Mouse (Mus musculus) liver, adult 2 months (tissue): ENCODE results near the gene Serf2. TPM values are rescaled to one million over a fixed set of nuclear protein-coding genes. Genes with fewer than 3 reads are reported as not detected.

Experiments
- DNase-seq: peaks from one replicate; pipeline ENCODE4 v3.0.0-alpha.2; 2011; ENCODE audit warnings: low read depth, low spot score; ENCODE audit errors: extremely low read depth
- H3K27ac ChIP-seq: fragments of 200-500 bp; replicated peaks from 2 replicates; pipeline ENCODE4 v1.5.1; 2012; ENCODE audit warnings: low read depth, mild to moderate bottlenecking, control low read depth, inconsistent platforms, low read length; ENCODE audit not compliant: insufficient read depth
- H3K27me3 ChIP-seq: fragments of 200-500 bp; 2 replicates; pipeline ENCODE4 v1.6.1; 2012; ENCODE audit warnings: mild to moderate bottlenecking, moderate library complexity, low read length, inconsistent platforms; ENCODE audit not compliant: control insufficient read depth, insufficient read depth
- H3K36me3 ChIP-seq: fragments of 200-500 bp; 2 replicates; pipeline ENCODE4 v1.6.1; 2012; ENCODE audit warnings: low read length, inconsistent platforms; ENCODE audit not compliant: control insufficient read depth, insufficient read depth
- H3K4me1 ChIP-seq: fragments of 200-500 bp; 2 replicates; pipeline ENCODE4 v1.6.1; 2011; ENCODE audit warnings: low read length; ENCODE audit not compliant: control insufficient read depth, insufficient read depth
- H3K4me3 ChIP-seq: fragments of 200-500 bp; 2 replicates; pipeline ENCODE4 v1.5.1; 2011; ENCODE audit warnings: low read depth, mild to moderate bottlenecking, control low read depth, low read length, moderate library complexity; ENCODE audit not compliant: insufficient read depth
- H3K79me2 ChIP-seq: fragments of 200-500 bp; 2 replicates; pipeline ENCODE4 v1.6.1; 2012; ENCODE audit warnings: inconsistent platforms, mild to moderate bottlenecking, low read length, moderate library complexity; ENCODE audit not compliant: control insufficient read depth, insufficient read depth
- H3K9ac ChIP-seq: fragments of 200-500 bp; 2 replicates; pipeline ENCODE4 v1.6.1; 2012; ENCODE audit warnings: low read depth, mild to moderate bottlenecking, control low read depth, inconsistent platforms, low read length
- CTCF ChIP-seq: fragments of 200-500 bp; IDR thresholded peaks from 2 replicates; pipeline ENCODE4 v1.5.1; 2011; ENCODE audit warnings: low read depth, low read length, control low read depth
- POLR2A ChIP-seq: fragments of 200-500 bp; IDR thresholded peaks from 2 replicates; pipeline ENCODE4 v1.6.1; 2011; ENCODE audit warnings: low read length, control low read depth; ENCODE audit not compliant: insufficient read depth; ENCODE audit errors: extremely low read depth
- WGBS: fragments of 180-500 bp; shearing (Covaris S2); methylation state at CpG from one replicate; pipeline ENCODE4 v1.1.7; 2018; 5-methylcytosine and 5-hydroxymethylcytosine counted together
- polyA plus RNA-seq: library from polyadenylated mRNA; depleted of rRNA; stranded (reverse); fragments of >200 nt; gene quantifications from 2 replicates; pipeline ENCODE4 v1.2.3, GENCODE M21; 2012
- total RNA-seq: library from RNA; depleted of rRNA; stranded (reverse); fragments of >200 nt; gene quantifications from 2 replicates; pipeline ENCODE4 v1.2.3, GENCODE M21; 2014

The Serf2 gene
- total and polyA plus RNA-seq, 2 experiments, result 81.7 to 211 TPM

GRCm38 (mm10) chr2:121442259-121443067 lies 6.5 kb upstream of the Serf2 start:
- 1% methylated on average over 30 of the region's 30 CpGs for WGBS
- Histone ChIP-seq H3K4me1 (peaks cover 12% of the 10 kb centered on the region; the same call in 1 of the 2 replicates), H3K27ac (peak overlapping the region; percentile 30), H3K27me3 (no peaks in the 10 kb centered on the region), H3K36me3 (peaks cover 16% of the 10 kb centered on the region), H3K9ac (peak overlapping the region; percentile 61), H3K79me2 (no peaks in the 10 kb centered on the region), H3K4me3 (peak overlapping the region; percentile 54)
- peak; percentile 79 for DNase-seq
- TF ChIP-seq CTCF (no peak), POLR2A (no peak)

DNA sequence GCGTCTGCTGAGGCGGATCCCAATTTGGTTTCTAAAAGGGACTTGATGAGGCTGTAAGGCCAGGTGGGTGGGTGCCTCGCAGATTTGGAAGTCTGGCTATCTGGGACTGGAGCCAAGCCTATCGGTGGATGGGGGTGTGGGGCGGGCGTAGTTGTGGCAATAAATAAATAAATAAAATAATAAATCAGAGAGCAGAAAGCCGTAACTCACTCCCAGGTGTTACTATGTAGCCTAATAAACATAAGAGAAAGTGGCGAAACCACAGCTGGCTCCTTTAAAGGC lies 6.0 kb upstream of the Serf2 start:
- TF ChIP-seq CTCF (no peak), POLR2A (no peak)
- 6% methylated on average over 8 of the region's 8 CpGs for WGBS
- H3K4me1 ChIP-seq, result peaks cover 12% of the 10 kb centered on the region
- H3K79me2 ChIP-seq, result no peaks in the 10 kb centered on the region
- peak overlapping the region; percentile 40 for H3K4me3 ChIP-seq
- no peak for DNase-seq
- peaks cover 11% of the 10 kb centered on the region for H3K36me3 ChIP-seq
- H3K27ac ChIP-seq, result peak overlapping the region; percentile 30
- no peaks in the 10 kb centered on the region for H3K27me3 ChIP-seq
- peak overlapping the region; percentile 61 for H3K9ac ChIP-seq

DNA sequence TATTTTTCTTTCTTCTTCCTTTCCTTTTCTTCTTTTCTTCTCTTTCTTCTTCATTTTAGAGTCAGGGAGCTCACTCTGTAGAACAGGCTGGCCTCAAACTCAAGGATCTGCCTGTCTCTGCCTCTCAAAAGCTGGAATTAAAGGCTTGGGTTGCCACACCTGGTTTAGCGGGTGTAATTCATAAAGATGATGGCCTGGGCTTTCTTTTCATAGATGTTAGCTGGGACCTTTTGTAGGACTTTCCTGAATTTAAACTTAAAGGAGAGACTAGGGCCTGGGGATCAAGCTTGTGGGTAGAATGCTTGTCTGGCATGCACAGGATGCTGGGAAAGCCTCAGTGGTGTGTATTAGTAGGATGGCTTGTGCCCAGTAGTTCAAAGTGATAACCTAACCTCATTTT lies 4.8 kb upstream of the Serf2 start, which contains the start of gene Ell3:
Gene Ell3, minus strand, starts transcription at position 101 of the 400 bp plus-strand sequence.
- 100% methylated on average over 1 of the region's 1 CpGs for WGBS
- H3K27ac ChIP-seq, result no peak within 1 kb of the TSS
- no peak within 1 kb of the TSS for H3K4me3 ChIP-seq
- no peaks in the 10 kb centered on the region for H3K79me2 ChIP-seq
- no peak within 1 kb of the TSS for H3K9ac ChIP-seq
- peaks cover 12% of the 10 kb centered on the region for H3K4me1 ChIP-seq
- no peaks in the 10 kb centered on the region for H3K27me3 ChIP-seq
- peaks cover 2% of the 10 kb centered on the region; the same call in 1 of the 2 replicates for H3K36me3 ChIP-seq
- no peak for DNase-seq
- TF ChIP-seq CTCF (no peak), POLR2A (no peak)

DNA sequence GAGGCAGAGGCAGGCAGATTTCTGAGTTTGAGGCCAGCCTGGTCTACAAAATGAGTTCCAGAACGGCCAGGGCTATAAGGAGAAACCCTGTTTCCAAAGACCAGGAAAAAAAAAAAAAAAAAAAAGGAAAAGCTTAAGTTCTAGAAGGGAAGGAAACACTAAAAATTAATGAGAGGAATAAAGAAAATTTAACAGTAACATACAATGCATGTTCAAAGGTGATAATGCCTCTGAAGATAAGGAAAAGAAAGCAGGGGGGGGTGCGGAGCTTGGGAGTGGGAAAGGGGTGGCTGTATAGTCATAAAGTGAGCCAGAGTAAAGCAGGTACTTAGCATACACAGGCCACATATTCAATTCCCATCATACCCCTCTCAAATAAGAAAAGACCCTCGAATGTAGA lies 3.9 kb upstream of the Serf2 start:
- Histone ChIP-seq H3K27ac (no peak overlapping the region), H3K4me1 (peaks cover 10% of the 10 kb centered on the region), H3K9ac (no peak overlapping the region), H3K36me3 (no peaks in the 10 kb centered on the region), H3K27me3 (no peaks in the 10 kb centered on the region), H3K79me2 (peaks cover 9% of the 10 kb centered on the region; the same call in 1 of the 2 replicates), H3K4me3 (no peak overlapping the region)
- WGBS, result 88% methylated on average over 3 of the region's 3 CpGs
- DNase-seq, result no peak
- TF ChIP-seq CTCF, result no peak
- TF ChIP-seq POLR2A, result no peak

DNA sequence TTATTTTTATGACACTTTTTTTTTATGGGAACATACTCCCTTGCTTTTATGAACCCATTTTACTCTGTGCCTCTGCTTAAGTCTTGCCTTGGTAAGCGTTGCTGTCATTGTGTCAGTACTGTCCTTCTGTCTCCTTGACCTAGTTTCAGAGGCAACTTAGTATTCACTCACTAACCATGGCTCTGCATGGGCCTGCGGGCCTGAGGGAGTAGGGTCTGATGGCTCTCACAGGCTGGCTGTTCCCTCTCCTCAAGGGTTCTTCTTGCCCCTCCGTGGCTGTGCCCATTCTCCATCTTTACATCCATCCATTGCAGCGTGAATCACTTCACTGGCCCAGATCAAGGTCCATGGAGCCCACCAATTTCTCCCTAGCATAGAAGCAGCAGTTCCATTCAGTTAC lies 2.5 kb upstream of the Serf2 start:
- Histone ChIP-seq H3K4me1 (peaks cover 9% of the 10 kb centered on the region), H3K27ac (no peak overlapping the region)

DNA sequence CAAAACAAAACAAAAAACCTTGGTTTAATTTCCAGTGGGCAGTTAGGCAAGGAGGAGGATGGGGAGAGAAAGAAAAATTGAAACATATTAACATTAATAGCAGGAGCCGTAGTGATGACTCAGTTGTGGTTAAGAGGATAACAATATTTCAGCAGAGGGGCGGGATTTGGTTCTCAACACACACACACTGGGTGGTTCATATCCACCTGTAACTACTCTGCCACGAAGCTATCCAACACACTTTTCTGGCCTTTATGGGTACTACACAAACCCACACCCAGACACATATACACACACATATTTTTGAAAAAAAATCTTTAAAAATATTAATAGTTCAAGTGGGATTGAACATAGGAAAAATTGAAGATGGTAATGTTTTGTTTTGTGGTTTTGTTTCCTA lies 2.0 kb upstream of the Serf2 start:
- Histone ChIP-seq H3K27ac (no peak overlapping the region), H3K27me3 (no peaks in the 10 kb centered on the region), H3K79me2 (peaks cover 9% of the 10 kb centered on the region; the same call in 1 of the 2 replicates), H3K4me1 (peaks cover 7% of the 10 kb centered on the region), H3K9ac (no peak overlapping the region), H3K36me3 (peaks cover 8% of the 10 kb centered on the region; the same call in 1 of the 2 replicates), H3K4me3 (no peak overlapping the region)
- WGBS, result 94% methylated on average over 3 of the region's 3 CpGs
- no peak for TF ChIP-seq POLR2A
- TF ChIP-seq CTCF, result no peak
- DNase-seq, result no peak

More for the DNA sequence above, 2.5 kb upstream of the Serf2 start:
- TF ChIP-seq CTCF, result no peak
- no peak for TF ChIP-seq POLR2A
- no peak overlapping the region for H3K4me3 ChIP-seq
- no peaks in the 10 kb centered on the region for H3K27me3 ChIP-seq
- WGBS, result 92% methylated on average over 4 of the region's 4 CpGs
- H3K79me2 ChIP-seq, result peaks cover 9% of the 10 kb centered on the region; the same call in 1 of the 2 replicates
- H3K36me3 ChIP-seq, result peaks cover 7% of the 10 kb centered on the region; the same call in 1 of the 2 replicates
- no peak for DNase-seq
- H3K9ac ChIP-seq, result no peak overlapping the region
